Mouse (Mus musculus): Measurements from ENCODE around the gene Farp2.

DNA sequence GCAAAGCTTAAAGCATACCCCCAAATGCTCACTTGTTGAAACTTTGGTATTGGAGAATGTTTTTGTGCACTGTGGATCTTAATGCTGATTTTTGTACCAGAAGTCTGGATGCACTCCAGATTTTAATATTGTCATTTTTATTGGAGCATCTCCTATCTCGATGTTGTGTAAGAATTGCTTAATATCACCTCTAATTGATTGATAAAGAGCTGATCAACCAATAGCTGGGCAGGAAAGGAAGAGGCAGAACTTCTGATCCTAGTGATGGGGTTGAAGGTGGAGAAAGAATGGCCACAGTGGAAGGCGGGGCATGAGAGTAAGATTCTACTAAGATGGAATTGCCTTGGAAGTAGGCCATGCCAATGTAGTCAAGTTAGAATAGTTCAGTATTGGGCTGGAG is 130.1 kb downstream of the Farp2 start:
- TF ChIP-seq CTCF (IDR thresholded peaks at IDR 0.05; ENCODE audit: low read depth) (no peak), EP300 (IDR thresholded peaks at IDR 0.05; ENCODE audit: low read depth) (no peak)

All from heart, postnatal 0 days (tissue).